Mouse (Mus musculus): ENCODE data around the gene Car12. TPM values are rescaled to one million over a fixed set of nuclear protein-coding genes. Genes with fewer than 3 reads are reported as not detected.

The Car12 gene
- polyA plus RNA-seq, 1 experiment from 2014 or later: 0.42 TPM

GRCm38 (mm10) chr9:66697355-66698140, 15.9 kb upstream of the Car12 start:
- 83% methylated on average over 7 of the region's 7 CpGs for WGBS
- Histone ChIP-seq H3K4me3 (ENCODE audit: control insufficient read depth in 1 of 2, insufficient read depth in 1 of 2, low read depth in 1 of 2, low read length in 2 of 2) (no peak overlapping the region), H3K4me2 (ENCODE audit: low read length) (no peak overlapping the region), H3K36me3 (ENCODE audit: control insufficient read depth, insufficient read depth, low read length) (no peaks in the 10 kb centered on the region), H3K27ac (replicated peaks in 1 of 2; ENCODE audit: control insufficient read depth in 1 of 2, insufficient read depth in 1 of 2, low read depth in 2 of 2, low read length in 2 of 2) (no peak overlapping the region), H3K9me3 (ENCODE audit: control insufficient read depth, low read length) (no peaks in the 10 kb centered on the region), H3K4me1 (ENCODE audit: control insufficient read depth in 2 of 2, insufficient read depth in 2 of 2, low read length in 2 of 2) (no peaks in the 10 kb centered on the region; a peak in 1 of 4 replicates), H3K27me3 (ENCODE audit: control insufficient read depth, insufficient read depth, low read length) (no peaks in the 10 kb centered on the region), H3K9ac (ENCODE audit: low read length) (no peak overlapping the region)
- no peak for ATAC-seq (ENCODE audit: insufficient number of reproducible peaks, insufficient read depth, low FRiP score, low read depth)

- Histone ChIP-seq H3K9me3 (ENCODE audit: control insufficient read depth, low read length) (no peaks in the 10 kb centered on the region), H3K27me3 (ENCODE audit: control insufficient read depth, insufficient read depth, low read length) (no peaks in the 10 kb centered on the region), H3K27ac (replicated peaks in 1 of 2; ENCODE audit: control insufficient read depth in 1 of 2, insufficient read depth in 1 of 2, low read depth in 2 of 2, low read length in 2 of 2) (no peak overlapping the region), H3K36me3 (ENCODE audit: control insufficient read depth, insufficient read depth, low read length) (no peaks in the 10 kb centered on the region), H3K4me3 (ENCODE audit: control insufficient read depth in 1 of 2, insufficient read depth in 1 of 2, low read depth in 1 of 2, low read length in 2 of 2) (no peak overlapping the region), H3K9ac (ENCODE audit: low read length) (no peak overlapping the region), H3K4me2 (ENCODE audit: low read length) (no peak overlapping the region), H3K4me1 (ENCODE audit: control insufficient read depth in 2 of 2, insufficient read depth in 2 of 2, low read length in 2 of 2) (no peaks in the 10 kb centered on the region; a peak in 1 of 4 replicates)
- no peak for ATAC-seq (ENCODE audit: insufficient number of reproducible peaks, insufficient read depth, low FRiP score, low read depth)
- 84% methylated on average over 4 of the region's 4 CpGs for WGBS
These were observed 13.7 kb upstream of the Car12 start for GRCm38 (mm10) chr9:66699748-66700147.

- H3K36me3 ChIP-seq (ENCODE audit: control insufficient read depth, insufficient read depth, low read length): no peaks in the 10 kb centered on the region
- H3K4me1 ChIP-seq (ENCODE audit: control insufficient read depth in 2 of 2, insufficient read depth in 2 of 2, low read length in 2 of 2): peaks cover 1 to 2% of the 10 kb centered on the region in 2 experiments; a peak in 3 of 4 replicates
- no peaks in the 10 kb centered on the region for H3K9me3 ChIP-seq (ENCODE audit: control insufficient read depth, low read length)
- no peak overlapping the region for H3K4me2 ChIP-seq (ENCODE audit: low read length)
- no peak for ATAC-seq (ENCODE audit: insufficient number of reproducible peaks, insufficient read depth, low FRiP score, low read depth)
- 71% methylated on average over 4 of the region's 4 CpGs for WGBS
- no peaks in the 10 kb centered on the region for H3K27me3 ChIP-seq (ENCODE audit: control insufficient read depth, insufficient read depth, low read length)
- H3K4me3 ChIP-seq (ENCODE audit: control insufficient read depth in 1 of 2, insufficient read depth in 1 of 2, low read depth in 1 of 2, low read length in 2 of 2): no peak overlapping the region
- no peak overlapping the region for H3K27ac ChIP-seq (replicated peaks in 1 of 2; ENCODE audit: control insufficient read depth in 1 of 2, insufficient read depth in 1 of 2, low read depth in 2 of 2, low read length in 2 of 2)
- H3K9ac ChIP-seq (ENCODE audit: low read length): no peak overlapping the region
These were observed 10.5 kb upstream of the Car12 start for GRCm38 (mm10) chr9:66703002-66703401.

DNA sequence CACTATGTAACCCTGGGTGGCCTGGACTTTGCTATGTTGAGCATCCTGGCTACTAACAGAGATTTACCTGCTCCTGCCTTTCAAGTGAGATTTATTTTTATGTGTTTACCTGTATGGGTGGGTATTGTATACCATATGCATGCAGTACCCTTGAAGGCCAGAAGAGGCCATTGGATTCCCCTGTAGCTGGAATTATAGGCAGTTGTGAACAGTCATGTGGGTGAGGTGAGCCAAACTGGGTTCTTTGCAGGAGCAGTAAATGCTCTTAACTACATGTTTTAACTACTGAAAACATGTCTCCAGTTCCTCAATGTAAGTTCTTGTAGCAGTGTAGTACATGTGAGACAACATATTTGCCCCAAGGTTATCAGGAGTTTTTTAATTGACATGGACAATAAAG, 8.1 kb upstream of the Car12 start:
- Histone ChIP-seq H3K4me1 (ENCODE audit: control insufficient read depth in 2 of 2, insufficient read depth in 2 of 2, low read length in 2 of 2) (peaks cover 4 to 8% of the 10 kb centered on the region in 2 experiments; a peak in 3 of 4 replicates), H3K4me3 (ENCODE audit: control insufficient read depth in 1 of 2, insufficient read depth in 1 of 2, low read depth in 1 of 2, low read length in 2 of 2) (no peak overlapping the region), H3K27me3 (ENCODE audit: control insufficient read depth, insufficient read depth, low read length) (no peaks in the 10 kb centered on the region), H3K9me3 (ENCODE audit: control insufficient read depth, low read length) (no peaks in the 10 kb centered on the region), H3K4me2 (ENCODE audit: low read length) (no peak overlapping the region), H3K27ac (replicated peaks in 1 of 2; ENCODE audit: control insufficient read depth in 1 of 2, insufficient read depth in 1 of 2, low read depth in 2 of 2, low read length in 2 of 2) (no peak overlapping the region), H3K9ac (ENCODE audit: low read length) (no peak overlapping the region), H3K36me3 (ENCODE audit: control insufficient read depth, insufficient read depth, low read length) (no peaks in the 10 kb centered on the region)
- ATAC-seq (ENCODE audit: insufficient number of reproducible peaks, insufficient read depth, low FRiP score, low read depth): no peak

- Histone ChIP-seq H3K36me3 (ENCODE audit: control insufficient read depth, insufficient read depth, low read length) (no peaks in the 10 kb centered on the region), H3K4me3 (ENCODE audit: control insufficient read depth in 1 of 2, insufficient read depth in 1 of 2, low read depth in 1 of 2, low read length in 2 of 2) (no peak overlapping the region), H3K27me3 (ENCODE audit: control insufficient read depth, insufficient read depth, low read length) (no peaks in the 10 kb centered on the region), H3K27ac (replicated peaks in 1 of 2; ENCODE audit: control insufficient read depth in 1 of 2, insufficient read depth in 1 of 2, low read depth in 2 of 2, low read length in 2 of 2) (no peak overlapping the region), H3K4me1 (ENCODE audit: control insufficient read depth in 2 of 2, insufficient read depth in 2 of 2, low read length in 2 of 2) (peaks cover 4 to 8% of the 10 kb centered on the region in 2 experiments; a peak in 3 of 4 replicates), H3K9ac (ENCODE audit: low read length) (no peak overlapping the region), H3K4me2 (ENCODE audit: low read length) (no peak overlapping the region), H3K9me3 (ENCODE audit: control insufficient read depth, low read length) (no peaks in the 10 kb centered on the region)
- WGBS: 49% methylated on average over 2 of the region's 2 CpGs
- ATAC-seq (ENCODE audit: insufficient number of reproducible peaks, insufficient read depth, low FRiP score, low read depth): no peak
These were observed 7.7 kb upstream of the Car12 start for GRCm38 (mm10) chr9:66705766-66706165.

DNA sequence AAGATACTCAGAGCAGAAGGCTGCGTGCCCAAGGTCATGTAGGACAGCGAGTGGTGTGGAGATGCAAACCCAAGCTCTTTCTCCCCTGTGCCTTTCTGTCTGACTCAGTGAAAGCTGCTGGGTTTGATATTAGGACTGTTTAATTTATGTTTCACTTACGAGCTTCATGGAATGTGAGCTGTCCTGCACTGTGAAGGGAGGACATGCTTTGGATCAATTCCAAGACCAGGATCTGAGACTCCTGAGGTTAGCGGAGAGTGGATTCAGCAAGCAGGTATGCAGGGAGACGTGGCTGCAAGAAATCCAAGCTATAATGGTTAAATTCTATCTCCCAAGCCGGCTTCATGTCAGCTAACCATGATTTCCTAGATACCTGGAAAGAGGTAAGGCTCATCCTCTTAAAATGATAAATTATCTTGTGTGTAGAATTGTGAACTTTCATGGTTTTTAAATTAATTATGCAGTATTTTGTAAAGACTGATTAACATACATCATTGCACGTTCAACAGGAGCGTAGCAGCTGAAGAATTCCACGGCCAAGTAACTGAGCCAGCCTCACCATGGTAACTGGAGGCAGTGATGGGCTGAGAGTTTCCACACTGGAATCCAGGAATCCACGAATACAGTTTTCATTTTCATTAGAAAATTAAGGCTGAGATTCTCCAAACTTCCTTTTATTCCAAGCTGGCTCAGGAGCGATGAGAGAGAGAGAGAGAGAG, 5.3 kb upstream of the Car12 start:
- Histone ChIP-seq H3K27ac (replicated peaks in 1 of 2; ENCODE audit: control insufficient read depth in 1 of 2, insufficient read depth in 1 of 2, low read depth in 2 of 2, low read length in 2 of 2) (no peak overlapping the region), H3K27me3 (ENCODE audit: control insufficient read depth, insufficient read depth, low read length) (peaks cover 7% of the 10 kb centered on the region; the same call in 1 of the 2 replicates)
- ATAC-seq (ENCODE audit: insufficient number of reproducible peaks, insufficient read depth, low FRiP score, low read depth): no peak

DNA sequence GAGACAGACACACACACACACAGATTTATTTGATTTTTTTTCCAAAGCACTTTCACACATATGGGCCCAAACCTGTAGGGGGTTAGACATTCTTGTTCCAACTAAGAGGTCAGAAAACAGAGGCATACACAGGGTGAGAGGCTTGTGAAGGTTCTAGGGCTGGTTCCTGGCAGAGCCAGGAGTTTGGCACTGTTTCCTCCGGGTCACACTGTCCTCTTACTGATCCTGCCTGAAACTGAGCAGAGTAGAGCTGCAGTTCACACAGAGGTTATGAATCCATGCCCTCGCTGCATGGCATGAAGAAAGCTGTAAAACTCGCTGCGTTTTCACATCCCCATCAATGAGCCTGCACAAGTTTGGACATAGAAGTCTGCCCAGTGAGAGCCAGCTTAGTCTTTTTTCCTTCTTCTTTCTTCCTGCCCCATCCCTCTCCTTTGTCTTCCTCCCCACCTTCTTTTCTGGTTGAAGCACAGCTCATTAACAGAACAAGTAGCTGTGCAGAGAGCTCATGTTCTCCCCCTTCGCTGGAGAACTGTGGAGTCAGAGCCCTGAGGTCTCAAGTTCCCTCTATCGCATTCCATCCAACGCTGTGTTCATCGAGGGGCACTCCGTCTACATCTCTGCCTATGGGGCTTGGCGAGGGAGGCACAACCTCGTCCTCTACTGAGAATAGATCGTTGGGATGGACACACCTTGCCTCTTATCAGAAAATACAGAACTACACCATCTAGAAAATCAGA, 4.5 kb upstream of the Car12 start:
- Histone ChIP-seq H3K9ac (ENCODE audit: low read length) (no peak overlapping the region), H3K4me1 (ENCODE audit: control insufficient read depth in 2 of 2, insufficient read depth in 2 of 2, low read length in 2 of 2) (peaks cover 8 to 14% of the 10 kb centered on the region in 2 experiments; a peak in 3 of 4 replicates), H3K36me3 (ENCODE audit: control insufficient read depth, insufficient read depth, low read length) (no peaks in the 10 kb centered on the region), H3K27me3 (ENCODE audit: control insufficient read depth, insufficient read depth, low read length) (peaks cover 7% of the 10 kb centered on the region; the same call in 1 of the 2 replicates), H3K4me2 (ENCODE audit: low read length) (no peak overlapping the region), H3K27ac (replicated peaks in 1 of 2; ENCODE audit: control insufficient read depth in 1 of 2, insufficient read depth in 1 of 2, low read depth in 2 of 2, low read length in 2 of 2) (no peak overlapping the region), H3K9me3 (ENCODE audit: control insufficient read depth, low read length) (no peaks in the 10 kb centered on the region), H3K4me3 (ENCODE audit: control insufficient read depth in 1 of 2, insufficient read depth in 1 of 2, low read depth in 1 of 2, low read length in 2 of 2) (no peak overlapping the region)
- 54% methylated on average over 12 of the region's 12 CpGs for WGBS
- no peak for ATAC-seq (ENCODE audit: insufficient number of reproducible peaks, insufficient read depth, low FRiP score, low read depth)

More for the DNA sequence above, 5.3 kb upstream of the Car12 start:
- no peak overlapping the region for H3K9ac ChIP-seq (ENCODE audit: low read length)
- no peaks in the 10 kb centered on the region for H3K9me3 ChIP-seq (ENCODE audit: control insufficient read depth, low read length)
- no peaks in the 10 kb centered on the region for H3K36me3 ChIP-seq (ENCODE audit: control insufficient read depth, insufficient read depth, low read length)
- peaks cover 4 to 9% of the 10 kb centered on the region in 2 experiments; a peak in 3 of 4 replicates for H3K4me1 ChIP-seq (ENCODE audit: control insufficient read depth in 2 of 2, insufficient read depth in 2 of 2, low read length in 2 of 2)
- no peak overlapping the region for H3K4me3 ChIP-seq (ENCODE audit: control insufficient read depth in 1 of 2, insufficient read depth in 1 of 2, low read depth in 1 of 2, low read length in 2 of 2)
- H3K4me2 ChIP-seq (ENCODE audit: low read length): no peak overlapping the region
- WGBS: 54% methylated on average over 11 of the region's 11 CpGs

Measured in heart, embryonic 14.5 days (tissue).